Mouse (Mus musculus) retina, postnatal 1 day (tissue): ENCODE measurements around the gene Lpp.
A peak's percentile ranks its signal among the peaks of the same experiment; 100 is the strongest.

Source experiments
- DNase-seq: peaks from one replicate; pipeline ENCODE4 v3.0.0-alpha.2; 2012

Gene Lpp

GRCm38 (mm10) chr16:24635381-24635919 is 242.1 kb downstream of the Lpp start:
- no peak for DNase-seq

- DNase-seq, result peak; percentile 54
Observed at GRCm38 (mm10) chr16:24636894-24637293, 243.6 kb downstream of the Lpp start.

DNA sequence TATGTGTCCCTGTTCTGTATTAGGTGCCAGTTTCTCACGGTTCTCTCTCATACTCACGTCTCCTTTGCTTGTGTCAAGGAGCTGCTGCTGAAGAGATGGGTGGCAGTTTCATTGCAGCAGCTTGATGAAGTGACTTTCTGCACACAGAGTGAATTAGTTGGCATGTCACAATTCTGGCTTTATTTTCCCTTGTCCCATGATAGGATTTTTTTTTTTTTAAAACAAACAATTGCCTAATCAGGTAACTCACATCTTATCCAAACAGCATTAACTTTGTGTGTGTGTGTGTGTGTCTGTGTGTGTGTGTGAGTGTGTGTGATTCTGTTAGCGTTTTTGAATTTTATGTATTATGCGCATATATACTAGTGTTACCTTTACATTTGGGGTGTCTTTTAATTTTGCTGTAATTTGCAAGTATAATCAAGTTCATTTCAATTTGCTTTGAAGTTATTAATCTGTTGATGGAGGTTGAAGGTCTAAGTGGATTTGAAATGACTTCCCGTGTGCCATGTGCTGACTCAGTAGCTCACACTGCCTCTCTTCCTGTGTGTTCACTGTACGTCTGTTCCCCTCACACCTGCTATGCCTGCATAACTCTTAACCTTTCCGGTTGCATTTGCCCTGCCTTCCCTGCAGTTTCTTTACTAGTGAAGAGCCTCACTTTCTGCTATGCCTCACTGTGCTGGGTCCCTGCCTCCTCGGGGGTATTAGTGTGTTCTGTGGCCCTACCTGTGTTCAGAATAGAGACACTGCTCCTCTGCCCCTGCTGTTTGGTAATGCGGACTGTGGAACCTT is 247.9 kb downstream of the Lpp start:
- DNase-seq, result no peak

GRCm38 (mm10) chr16:24643024-24643635 is 249.8 kb downstream of the Lpp start:
- DNase-seq, result no peak

GRCm38 (mm10) chr16:24644154-24644553 is 250.8 kb downstream of the Lpp start:
- no peak for DNase-seq

GRCm38 (mm10) chr16:24644760-24645406 is 251.6 kb downstream of the Lpp start:
- no peak for DNase-seq

DNA sequence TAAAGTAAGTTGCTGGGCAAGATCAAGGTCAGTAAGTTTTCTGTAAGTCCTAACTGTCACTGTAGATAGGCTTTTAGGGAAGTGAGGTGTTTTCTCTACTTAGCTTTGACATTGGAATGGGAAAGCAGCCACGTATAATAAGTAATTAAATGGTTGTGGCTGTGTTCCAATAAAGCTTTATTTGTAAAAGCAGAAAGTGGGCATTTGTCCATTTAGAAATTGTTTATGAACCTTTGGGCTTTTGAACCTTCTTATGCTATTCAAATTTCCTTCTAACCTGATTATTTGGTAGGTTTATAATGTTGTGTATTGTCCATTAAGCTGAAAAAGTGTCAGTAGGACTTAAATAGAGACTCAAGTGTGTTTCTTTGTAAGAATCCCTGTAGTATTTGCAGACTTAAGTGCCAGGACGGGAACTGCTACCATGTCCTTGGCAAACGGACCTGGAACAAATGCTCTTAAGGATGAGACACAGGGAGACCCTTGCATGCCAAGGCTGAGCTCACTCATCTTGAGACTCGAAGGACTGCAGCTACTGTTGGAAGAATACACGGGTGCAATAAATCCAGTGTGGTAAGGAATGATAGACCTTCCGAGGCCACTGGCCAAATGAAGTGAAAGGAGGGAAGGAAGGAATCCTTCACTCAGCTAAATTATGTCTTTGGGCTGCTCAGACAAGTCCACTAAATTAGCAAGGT is 252.7 kb downstream of the Lpp start:
- no peak for DNase-seq

- DNase-seq, result no peak
Observed at GRCm38 (mm10) chr16:24651655-24652654, 258.6 kb downstream of the Lpp start.

GRCm38 (mm10) chr16:24653041-24653440 is 259.7 kb downstream of the Lpp start:
- DNase-seq, result no peak

GRCm38 (mm10) chr16:24655116-24655515 is 261.8 kb downstream of the Lpp start:
- DNase-seq, result no peak

DNA sequence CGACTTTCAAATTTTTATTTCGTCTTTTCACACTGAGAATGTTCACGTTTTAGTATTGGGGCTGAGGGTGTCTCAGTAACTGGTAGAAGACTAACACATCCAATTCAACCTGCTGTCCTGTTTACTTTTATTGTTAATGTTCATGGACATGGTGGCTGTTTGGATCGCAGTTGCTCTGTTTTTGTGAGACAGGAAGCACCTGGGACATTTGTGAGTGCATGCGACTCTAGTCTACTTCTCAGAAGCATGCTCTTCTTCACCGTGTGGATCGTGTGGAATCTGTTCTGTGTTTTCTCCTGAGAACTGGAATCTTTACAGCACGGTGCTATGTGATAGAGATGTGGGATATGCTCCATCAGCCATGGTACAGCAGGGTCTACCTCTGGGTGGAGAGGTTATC is 262.7 kb downstream of the Lpp start:
- no peak for DNase-seq

GRCm38 (mm10) chr16:24656752-24657151 is 263.4 kb downstream of the Lpp start:
- DNase-seq, result no peak

GRCm38 (mm10) chr16:24659049-24659448 is 265.7 kb downstream of the Lpp start:
- DNase-seq, result no peak

- DNase-seq, result no peak
Observed at GRCm38 (mm10) chr16:24664131-24664530, 270.8 kb downstream of the Lpp start.

DNA sequence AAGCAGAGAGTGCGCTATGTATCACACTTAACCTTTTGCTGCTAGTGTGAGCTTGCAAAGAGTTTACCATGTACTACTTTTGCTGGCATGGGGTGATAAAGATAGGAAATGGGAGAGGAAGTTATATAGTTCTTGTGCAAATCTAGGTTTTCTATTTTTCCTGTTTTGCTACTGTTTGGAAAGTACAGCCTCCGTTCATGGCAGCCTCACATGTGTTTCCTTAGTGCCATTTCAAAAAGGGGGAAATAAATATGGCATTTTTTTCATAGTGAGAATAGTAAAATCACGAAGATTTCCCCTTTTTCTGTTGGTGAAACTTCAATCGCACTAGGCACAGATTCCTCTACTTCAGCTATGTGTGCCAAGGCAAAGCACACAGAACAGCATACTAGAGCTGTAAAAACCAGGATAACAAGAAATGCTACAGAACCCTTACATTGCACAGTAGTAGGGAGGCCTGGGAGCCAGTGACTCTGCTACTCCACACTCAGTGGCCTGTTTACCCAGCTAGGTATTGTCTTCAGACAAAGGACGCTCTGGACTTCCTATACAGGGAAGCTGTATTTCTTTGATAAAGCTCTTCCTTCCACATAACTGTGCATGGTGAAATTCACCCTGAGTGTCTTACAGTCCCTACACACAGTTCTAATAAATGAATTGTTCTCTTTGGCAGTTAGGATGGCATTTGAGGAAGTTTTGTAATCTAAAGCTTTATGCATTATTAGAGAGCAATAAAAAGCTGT is 276.6 kb downstream of the Lpp start:
- DNase-seq, result no peak

- DNase-seq, result no peak
Observed at GRCm38 (mm10) chr16:24678942-24679341, 285.6 kb downstream of the Lpp start.

DNA sequence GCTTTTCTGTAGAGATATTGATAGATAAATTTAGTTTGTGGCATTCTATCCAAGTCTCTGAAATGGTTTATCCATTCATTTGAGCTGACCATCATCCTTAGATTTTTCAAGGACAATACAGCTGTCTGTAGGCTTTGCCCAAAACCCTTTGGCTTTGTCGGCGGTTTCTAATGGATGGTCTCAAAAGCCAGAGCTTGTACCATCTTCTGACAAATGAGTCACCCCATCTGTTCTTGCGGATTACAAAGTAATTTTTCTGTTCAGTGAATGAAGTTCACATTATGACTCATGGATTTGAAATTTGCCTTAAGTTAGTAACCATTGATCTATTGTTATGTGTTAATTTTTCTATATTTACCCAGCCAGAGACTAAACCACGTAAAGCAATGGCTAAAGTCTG is 301.8 kb downstream of the Lpp start:
- DNase-seq, result no peak

- no peak for DNase-seq
Observed at GRCm38 (mm10) chr16:24704215-24704614, 310.9 kb downstream of the Lpp start.

GRCm38 (mm10) chr16:24723641-24724040 is 330.3 kb downstream of the Lpp start:
- DNase-seq, result no peak

DNA sequence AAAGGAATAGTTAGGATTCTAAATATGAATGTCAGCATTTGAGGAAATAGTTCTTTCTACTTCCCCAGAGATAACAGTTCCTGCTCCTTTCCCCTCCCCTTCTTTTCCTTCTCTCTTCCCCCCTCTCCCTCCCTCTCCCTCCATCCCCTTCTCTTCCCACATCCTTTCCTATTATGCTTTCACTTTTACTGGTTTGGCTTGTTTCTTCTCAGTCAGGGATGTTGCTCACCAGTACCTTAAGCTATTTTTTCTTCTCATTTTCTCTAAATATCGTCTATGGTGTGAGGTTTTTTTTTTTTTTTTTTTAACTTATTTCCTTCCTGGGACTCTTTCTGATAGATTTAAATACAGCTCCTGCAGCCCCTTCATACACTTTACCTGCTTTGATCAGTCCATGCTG is 339.4 kb downstream of the Lpp start:
- no peak for DNase-seq

DNA sequence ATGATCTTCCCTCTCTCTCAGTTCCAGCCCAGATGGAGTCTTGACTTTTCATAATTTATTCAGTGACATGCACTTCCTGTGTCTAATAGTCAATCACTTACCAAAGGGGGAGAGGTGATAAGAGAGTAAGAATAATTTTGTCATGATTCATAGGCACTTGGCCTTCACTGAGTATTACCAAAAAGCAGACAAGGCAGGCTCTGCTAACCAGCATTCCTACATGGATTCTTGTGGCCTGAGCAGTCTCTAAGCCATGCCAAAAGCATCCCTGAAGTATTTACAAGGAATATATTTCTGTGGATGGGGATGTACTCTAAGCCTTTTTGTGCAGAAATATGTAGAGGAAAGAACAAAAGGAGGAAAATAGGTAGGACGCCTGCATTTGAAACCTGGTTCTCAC is 340.0 kb downstream of the Lpp start:
- DNase-seq, result no peak
